Mouse (Mus musculus) lung, postnatal 36 days (tissue): ENCODE measurements around the gene Vps8.

Experiments used
- DNase-seq: peaks from one replicate; pipeline ENCODE4 v3.0.0; 2022; ENCODE audit warnings: mixed read lengths

Gene Vps8

DNA sequence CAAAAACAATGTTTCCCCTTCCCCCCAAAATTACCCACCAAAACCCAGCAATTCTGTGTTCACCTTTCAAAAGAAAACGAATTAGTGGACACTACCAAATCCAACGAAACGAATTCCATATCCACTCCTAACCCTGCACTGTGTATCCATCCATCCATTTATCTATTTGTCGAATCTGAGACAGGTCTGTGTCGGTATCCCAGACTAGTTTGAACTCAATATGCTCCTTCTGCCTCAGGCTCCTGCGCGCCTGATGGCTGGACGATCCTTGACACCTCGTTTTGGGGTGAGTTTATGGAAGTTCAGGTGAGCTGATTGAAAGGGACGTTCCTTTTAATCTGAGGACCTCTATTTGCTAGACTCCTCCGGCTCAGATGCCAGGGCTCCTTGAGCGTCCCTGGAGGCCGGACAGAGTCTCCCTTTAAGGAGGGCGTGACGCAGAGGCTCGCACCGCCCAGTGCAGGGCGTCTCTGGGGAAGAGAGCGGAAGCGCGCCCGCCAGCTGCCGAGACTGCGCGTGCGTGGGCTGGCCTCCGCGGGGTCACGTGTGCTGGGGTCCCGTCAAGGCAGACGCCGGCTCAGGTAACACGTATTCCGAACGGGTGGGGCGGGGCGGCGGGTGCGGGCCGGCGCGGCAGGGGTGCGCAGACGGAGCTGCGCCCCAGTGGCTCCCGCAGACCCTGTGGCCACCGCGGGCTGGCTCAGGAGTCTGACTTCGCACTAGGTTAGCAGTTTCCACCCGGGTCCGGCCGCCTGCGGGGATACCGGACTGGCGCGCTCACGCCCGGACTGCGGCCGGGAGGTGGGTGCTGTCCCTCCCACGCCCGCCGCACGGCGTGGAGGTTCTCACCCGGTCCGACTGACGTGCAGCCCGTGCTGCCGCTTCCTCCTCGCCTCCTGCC lies at the start of gene Vps8:
Gene Vps8, plus strand, starts transcription at position 474 of the 901 bp plus-strand sequence.
- DNase-seq = peak; percentile 94

GRCm38 (mm10) chr16:21373316-21373960 lies 49.5 kb upstream of the Vps8 start:
- no peak for DNase-seq

- DNase-seq = no peak
Observed at GRCm38 (mm10) chr16:21374067-21374466, 48.9 kb upstream of the Vps8 start.

- no peak for DNase-seq
Observed at GRCm38 (mm10) chr16:21375147-21375546, 47.8 kb upstream of the Vps8 start.

DNA sequence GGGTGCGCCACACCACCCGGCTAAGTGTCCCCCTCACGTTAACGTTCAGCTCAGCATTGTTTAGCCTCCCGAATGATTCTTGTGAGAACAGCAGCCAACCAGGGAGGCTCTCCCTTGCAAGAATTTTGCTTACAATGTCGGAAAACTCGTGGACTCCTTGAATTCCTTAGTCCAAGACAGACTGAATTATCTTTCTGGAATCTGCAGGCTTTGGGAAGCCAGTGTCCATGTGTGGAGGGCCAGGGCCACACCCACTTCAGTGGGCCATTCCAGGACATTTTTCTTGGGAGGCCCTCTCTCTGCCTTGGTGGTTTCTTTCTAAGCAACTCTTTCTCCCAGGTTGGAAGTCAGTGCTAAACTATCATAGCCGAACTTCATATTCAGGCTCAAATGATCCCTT lies 46.6 kb upstream of the Vps8 start:
- DNase-seq = no peak

DNA sequence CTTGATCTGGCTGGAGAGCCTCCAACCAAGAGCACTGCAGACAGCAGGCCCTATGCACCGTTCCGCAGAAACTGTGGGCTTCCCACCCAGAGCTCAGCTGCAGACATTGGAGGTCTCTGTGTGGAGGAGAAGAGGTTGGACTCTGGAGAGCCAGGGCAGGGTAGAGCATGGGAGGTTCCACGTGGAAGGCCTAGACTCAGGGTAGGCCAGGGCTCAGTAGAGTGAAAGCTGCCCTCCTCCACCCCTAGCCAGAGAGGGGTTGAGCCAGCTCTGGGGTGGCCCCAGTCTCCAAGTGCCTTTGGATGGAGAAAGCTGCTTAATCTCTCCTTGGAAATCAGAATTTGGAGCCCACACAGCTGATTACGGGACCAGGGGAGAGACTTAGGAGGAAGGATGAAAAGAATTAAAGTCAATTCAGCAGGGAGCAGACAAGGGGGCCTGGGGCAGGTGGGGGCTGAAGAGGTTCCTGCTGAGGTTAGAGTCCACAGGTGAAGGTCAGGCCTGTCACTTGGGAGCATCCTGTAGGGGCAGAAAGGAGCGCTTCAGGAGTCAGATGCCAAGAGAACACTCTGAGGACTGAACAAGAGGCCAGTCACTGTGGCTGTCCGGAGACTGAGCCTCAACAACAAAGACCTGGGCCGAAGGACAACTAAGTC lies 45.8 kb upstream of the Vps8 start:
- no peak for DNase-seq

- no peak for DNase-seq
Observed at GRCm38 (mm10) chr16:21377605-21377968, 45.3 kb upstream of the Vps8 start.

- DNase-seq = no peak
Observed at GRCm38 (mm10) chr16:21381469-21381868, 41.4 kb upstream of the Vps8 start.

DNA sequence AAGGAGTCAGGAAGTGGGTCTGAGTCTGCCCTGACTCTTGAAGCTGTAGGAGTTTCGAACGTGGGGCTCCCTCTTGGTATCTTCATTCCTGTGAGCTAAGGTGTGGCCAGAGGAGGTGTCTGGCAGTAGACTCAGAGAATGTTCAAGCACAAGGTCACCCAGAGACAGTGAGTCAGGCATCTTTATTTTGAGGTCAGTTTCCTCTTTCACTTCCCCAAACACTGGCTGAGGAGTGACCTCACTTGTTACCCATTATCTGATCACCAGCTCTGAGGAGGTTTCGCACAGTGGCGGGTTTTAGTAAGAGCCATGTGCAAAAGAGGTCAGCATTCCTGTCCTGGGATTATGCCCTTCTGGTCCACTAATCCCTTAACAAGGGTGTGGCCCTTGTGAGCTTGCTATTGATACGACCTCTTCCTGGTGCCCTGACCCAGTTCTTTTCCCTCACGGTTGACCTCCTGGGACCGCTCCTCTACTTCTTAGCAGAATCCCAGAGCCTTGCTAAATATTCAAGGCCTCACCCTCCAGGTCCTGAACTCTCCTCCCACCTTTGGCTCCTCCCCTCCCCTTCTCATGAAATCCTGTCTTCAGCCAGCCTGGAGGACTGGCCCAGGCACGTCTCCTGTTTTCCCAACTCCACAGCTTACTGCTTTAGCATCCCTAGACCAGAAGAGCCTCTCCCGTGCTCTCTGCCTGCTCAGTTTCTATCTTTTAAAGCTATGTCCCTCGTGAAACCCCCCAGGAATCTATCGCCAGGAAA lies 40.6 kb upstream of the Vps8 start:
- peak; percentile 51 for DNase-seq

GRCm38 (mm10) chr16:21385926-21386881 lies 36.7 kb upstream of the Vps8 start:
- DNase-seq = peak; percentile 58

DNA sequence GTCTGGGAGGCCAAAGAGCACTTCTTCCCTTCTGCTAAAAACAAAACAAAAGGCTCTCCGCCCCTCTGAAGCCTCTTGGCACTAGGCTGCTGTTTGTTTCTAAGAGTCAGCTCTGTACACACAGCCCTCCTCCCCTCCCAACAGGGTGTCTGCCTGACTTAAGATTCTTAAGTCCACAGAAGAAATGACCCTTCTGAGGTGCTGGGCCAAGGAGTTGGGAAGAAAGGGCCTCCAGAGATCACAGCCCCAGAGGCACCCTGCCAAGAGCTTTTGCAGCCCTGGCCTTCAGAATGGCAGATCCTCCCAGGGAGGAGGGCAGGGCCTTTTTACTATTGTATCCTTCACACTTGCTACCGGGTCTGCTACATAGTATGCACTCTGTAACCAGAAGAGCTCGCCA lies 33.6 kb upstream of the Vps8 start:
- peak; percentile 79 for DNase-seq

- DNase-seq = no peak
Observed at GRCm38 (mm10) chr16:21390744-21391143, 32.2 kb upstream of the Vps8 start.

DNA sequence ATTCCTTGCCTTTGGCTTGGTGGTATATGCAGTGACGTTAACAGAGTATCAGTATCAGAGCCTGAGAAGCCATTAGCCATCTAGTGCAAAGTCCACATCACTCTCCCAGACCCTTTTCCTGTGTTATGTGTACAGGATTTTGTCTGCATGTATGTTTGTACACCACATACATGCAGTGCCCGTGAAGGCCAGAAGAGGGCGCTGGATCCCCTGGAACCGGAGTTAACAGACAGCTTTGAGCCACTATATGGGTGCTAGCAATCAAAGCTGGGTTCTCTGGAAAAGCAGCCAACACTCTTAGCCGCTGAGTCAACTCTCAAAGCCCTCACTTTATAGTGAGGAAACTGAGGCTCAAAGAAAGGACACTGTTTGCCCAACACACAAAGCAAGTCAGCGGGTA lies 30.8 kb upstream of the Vps8 start:
- no peak for DNase-seq

- DNase-seq = peak; percentile 93
Observed at GRCm38 (mm10) chr16:21392517-21393112, 30.3 kb upstream of the Vps8 start.

DNA sequence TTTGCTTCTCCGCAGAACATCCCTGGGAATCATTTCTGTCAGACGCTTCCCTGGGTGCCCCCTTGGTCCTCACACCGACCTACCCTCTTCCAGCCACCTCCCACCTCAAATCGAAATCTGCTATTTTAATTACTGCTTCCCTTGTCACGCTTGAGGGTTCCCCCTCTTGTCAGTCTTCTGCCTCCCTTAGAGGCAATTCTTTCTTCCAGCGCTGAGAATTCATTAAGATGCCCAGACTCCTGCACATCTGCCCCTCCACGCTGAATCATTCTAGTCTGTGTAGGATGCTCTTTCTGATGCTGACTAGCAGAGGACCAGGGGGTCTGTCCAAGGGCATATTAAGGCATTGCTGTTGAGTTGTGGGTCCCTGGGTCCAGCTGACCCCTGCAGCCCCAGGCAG lies 27.4 kb upstream of the Vps8 start:
- no peak for DNase-seq

DNA sequence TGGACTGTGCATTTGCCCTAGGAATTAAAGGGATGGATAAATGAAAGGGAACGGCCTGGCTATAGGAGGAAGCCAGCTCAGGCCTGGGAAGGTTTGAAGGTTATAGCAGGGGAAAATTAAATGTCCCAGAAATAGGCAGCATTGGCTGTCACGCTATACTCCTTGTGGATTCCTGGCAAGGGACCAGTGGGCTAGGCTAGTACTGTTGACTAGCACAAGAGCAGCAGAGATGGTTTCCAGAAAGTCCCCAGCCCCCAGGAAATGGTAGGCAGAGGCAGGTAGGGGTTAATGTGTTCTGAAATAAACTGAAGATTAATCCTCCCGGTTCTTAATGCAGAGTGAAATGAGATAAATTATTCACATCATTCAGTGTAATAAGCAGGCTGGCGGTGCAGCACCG lies 25.2 kb upstream of the Vps8 start:
- DNase-seq = no peak

GRCm38 (mm10) chr16:21398345-21399051 lies 24.4 kb upstream of the Vps8 start:
- DNase-seq = no peak

GRCm38 (mm10) chr16:21399942-21400341 lies 23.0 kb upstream of the Vps8 start:
- DNase-seq = no peak

- DNase-seq = peak; percentile 38
Observed at GRCm38 (mm10) chr16:21402068-21402467, 20.9 kb upstream of the Vps8 start.

DNA sequence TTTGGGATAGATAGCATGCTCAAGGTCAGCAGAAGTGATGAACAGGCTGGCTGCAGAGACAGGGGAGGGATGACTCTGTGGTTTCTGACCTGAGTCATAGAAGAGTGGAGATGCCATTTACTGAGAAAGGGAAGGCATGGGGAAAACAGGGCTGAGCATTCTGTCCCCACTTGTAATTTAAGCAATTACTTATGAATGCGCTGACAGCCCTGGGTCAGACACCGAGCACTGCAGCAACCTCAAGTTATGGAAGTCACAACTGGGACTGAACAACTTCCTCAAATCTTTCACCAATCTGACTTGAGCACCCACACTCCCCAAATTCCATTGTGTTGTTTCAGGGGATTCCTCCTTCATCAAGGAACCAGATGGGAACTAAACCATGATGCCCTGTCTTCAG lies 19.5 kb upstream of the Vps8 start:
- no peak for DNase-seq

DNA sequence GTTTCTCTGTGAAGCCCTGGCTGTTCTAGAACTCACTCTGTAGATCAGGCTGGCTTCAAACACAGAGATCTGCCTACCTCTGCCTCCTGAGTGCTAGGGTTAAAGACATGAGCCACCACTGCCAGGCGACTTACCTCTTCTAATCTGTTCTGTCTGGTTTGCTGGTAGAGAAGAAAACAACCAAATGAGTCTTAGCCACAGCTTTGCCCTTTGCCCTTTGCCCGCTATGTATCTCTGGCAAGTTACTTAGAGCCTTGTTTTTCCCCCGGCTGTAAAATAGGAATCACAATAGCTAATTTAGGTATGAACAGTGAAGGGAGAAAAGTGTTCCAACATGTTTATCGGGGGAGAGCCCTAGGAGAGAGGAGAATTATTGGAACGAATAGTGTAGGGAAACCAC lies 18.3 kb upstream of the Vps8 start:
- DNase-seq = no peak
